Mouse (Mus musculus) induced T-regulatory cell, adult 2 months (primary cell): ENCODE measurements around the gene Mdp1.

Source experiments
- DNase-seq: peaks from one replicate; pipeline ENCODE4 v3.0.0-alpha.2; 2012; ENCODE audit warnings: low read depth

Gene Mdp1

GRCm38 (mm10) chr14:55643060-55643907, 17.0 kb downstream of the Mdp1 start, which contains the start of gene Tm9sf1:
Tm9sf1 (minus strand) TSS chr14:55643806.
- DNase-seq: peak; percentile 91

GRCm38 (mm10) chr14:55642679-55643059, 17.6 kb downstream of the Mdp1 start:
- no peak for DNase-seq

- DNase-seq: no peak
These were observed 19.0 kb downstream of the Mdp1 start for GRCm38 (mm10) chr14:55641291-55641690.

- DNase-seq: no peak
These were observed 19.5 kb downstream of the Mdp1 start for GRCm38 (mm10) chr14:55640816-55641215.

- DNase-seq: no peak
These were observed 22.5 kb downstream of the Mdp1 start, which contains the start of gene Gm49378 for GRCm38 (mm10) chr14:55637795-55638194. Gm49378 (minus strand) TSS chr14:55637895.

GRCm38 (mm10) chr14:55635523-55636007, 24.7 kb downstream of the Mdp1 start, which contains the start of gene Ipo4:
Ipo4 (minus strand) TSS chr14:55635957.
- peak; percentile 95 for DNase-seq

GRCm38 (mm10) chr14:55634874-55635522, 25.3 kb downstream of the Mdp1 start:
- no peak for DNase-seq

- DNase-seq: peak; percentile 83
These were observed 31.0 kb downstream of the Mdp1 start for GRCm38 (mm10) chr14:55629312-55629711.

GRCm38 (mm10) chr14:55628077-55628827, 32.1 kb downstream of the Mdp1 start:
- DNase-seq: no peak

GRCm38 (mm10) chr14:55618486-55619195, 41.7 kb downstream of the Mdp1 start:
- DNase-seq: peak; percentile 47

- peak; percentile 65 for DNase-seq
These were observed 42.5 kb downstream of the Mdp1 start, which contains the start of gene Rec8 for GRCm38 (mm10) chr14:55617822-55618221. Rec8 (plus strand) TSS chr14:55618037.

- no peak for DNase-seq
These were observed 43.5 kb downstream of the Mdp1 start for GRCm38 (mm10) chr14:55616844-55617243.

- no peak for DNase-seq
These were observed 44.4 kb downstream of the Mdp1 start for GRCm38 (mm10) chr14:55615876-55616275.

- DNase-seq: no peak
These were observed 45.6 kb downstream of the Mdp1 start for GRCm38 (mm10) chr14:55614565-55615178.

- no peak for DNase-seq
These were observed 47.0 kb downstream of the Mdp1 start for GRCm38 (mm10) chr14:55613346-55613745.

- no peak for DNase-seq
These were observed 52.0 kb downstream of the Mdp1 start for GRCm38 (mm10) chr14:55608339-55608738.
